Mouse (Mus musculus): Measurements from ENCODE around the gene Asb18.
A peak's percentile ranks its signal among the peaks of the same experiment; 100 is the strongest.

The Asb18 gene

DNA sequence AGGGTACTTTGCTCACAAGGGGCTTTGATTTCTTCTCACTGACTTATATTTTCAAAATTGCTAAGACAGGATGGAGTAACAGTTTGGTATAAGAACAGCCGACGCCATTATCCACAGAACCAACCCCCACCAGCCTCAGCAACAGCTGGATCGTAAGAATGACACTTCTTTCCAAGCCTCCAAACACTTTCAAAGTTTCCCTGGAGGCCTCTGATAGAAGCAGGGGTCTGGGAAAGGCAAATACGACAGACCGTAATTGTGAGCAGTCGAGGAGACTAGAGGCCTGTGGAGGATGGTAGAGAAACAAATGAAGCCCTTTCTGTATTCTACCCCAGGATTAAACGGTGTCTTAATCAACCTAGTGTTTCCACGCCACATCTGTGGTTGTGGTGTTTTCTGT is 42.6 kb downstream of the Asb18 start:
- no peak for DNase-seq (ENCODE audit: low spot score in 2 of 2)

DNA sequence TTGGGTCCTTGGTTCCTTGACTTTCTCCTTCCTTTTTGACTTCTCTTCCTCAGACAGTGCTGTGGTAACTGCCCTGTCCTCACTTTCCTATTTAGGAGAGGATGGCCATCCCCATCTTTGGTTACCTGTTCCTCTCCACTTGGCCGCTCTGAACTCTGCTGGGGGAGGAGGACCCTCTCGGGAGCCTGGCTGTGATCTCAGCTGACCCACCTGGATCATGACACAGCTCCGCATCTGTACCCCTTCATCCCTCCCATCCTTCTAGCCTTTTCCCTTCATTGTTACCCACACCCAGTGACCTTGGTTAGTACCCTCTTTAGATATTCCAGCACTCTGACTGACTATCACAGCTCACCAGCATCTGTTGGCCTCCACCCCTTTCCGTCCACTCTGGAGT is 44.8 kb downstream of the Asb18 start:
- DNase-seq (ENCODE audit: low spot score in 2 of 2): no peak

DNA sequence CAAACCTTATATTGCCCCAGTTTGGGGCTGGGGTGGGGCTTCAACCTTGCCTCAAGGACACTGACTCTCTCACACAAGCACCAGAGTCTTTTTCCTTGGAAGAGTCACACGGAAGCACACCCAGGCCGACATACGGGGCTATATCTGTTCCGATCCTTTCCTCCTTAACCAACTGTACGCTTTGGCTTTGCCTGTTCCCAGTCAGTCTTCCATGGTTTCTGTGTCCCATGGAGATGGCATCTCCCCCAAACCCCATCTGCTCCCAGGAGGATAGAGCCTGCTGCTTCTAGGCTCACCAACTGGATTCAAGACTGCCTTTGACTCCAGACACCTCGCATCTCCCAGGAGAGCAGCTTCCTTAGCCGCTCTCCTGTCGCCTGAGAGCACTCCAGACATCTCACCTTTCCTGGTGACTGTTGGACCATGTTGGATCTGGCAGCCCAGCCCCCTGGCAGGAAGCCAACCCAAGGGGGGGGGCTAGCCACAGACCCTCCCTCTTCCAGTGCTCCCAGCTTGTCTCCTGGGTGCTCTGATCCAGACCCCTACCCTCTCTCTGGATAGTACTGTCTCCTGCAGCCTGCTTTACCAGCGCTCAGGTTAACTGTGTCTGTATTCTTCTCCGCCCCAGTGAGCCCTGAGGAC is 45.3 kb downstream of the Asb18 start:
- no peak for DNase-seq (ENCODE audit: low spot score in 2 of 2)

DNA sequence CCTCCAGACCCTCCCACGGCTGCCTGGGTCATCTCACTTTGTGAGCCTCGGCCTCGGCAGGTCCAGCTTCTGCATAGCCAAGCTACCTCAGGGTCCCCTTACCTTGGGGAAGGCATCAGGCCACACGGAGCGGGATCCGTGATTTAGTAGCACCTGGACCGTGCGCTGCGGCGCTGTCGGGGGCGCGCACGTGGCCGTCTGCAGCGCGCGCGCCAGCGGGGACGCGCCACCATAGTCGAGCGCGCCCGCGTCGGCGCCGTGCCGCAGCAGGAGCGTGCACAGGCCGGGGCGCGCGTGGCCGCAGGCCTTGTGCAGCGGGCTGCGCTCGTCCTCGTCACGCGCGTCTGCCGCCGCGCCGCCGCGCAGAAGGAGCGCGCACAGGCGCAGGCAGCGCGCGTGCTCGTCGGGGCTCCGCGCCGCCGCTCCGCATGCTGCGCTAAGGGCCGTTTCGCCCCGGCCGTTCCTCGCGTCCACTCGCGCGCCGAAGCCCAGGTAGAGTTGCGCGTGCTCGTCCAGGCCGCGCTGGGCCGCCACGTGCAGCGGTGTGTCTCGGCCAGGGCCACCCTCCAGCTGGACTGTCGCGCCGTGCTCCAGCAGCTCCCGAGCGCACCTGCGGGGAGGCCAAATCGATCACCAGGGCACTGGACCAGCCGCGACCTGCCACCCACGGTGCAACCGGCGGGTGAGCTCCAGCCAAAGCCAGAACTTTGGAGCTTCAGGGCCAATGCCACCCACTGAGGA is 46.2 kb downstream of the Asb18 start:
- DNase-seq (ENCODE audit: low spot score in 2 of 2): peak; percentile 74 to 75

DNA sequence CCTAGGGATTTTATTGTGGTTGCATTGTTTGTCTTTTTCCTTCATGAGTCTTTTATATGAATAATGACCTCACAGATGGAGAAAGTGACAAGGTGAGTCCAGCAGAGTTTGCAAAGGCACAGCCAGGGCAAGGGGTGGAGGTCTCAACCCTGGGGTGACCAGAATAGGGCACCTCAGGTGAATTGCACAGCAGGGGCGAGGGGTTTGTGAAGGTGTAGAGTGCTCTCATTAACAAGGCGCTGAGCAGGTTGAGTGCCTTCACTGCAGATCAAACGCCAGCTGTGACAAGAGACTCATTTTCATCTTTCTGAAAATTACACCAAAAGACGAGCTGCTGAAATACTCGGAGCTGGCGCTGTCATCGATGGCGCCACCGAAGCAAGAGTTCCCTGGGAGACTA is 46.9 kb downstream of the Asb18 start:
- DNase-seq (ENCODE audit: low spot score in 2 of 2): peak; percentile 34 to 47

DNA sequence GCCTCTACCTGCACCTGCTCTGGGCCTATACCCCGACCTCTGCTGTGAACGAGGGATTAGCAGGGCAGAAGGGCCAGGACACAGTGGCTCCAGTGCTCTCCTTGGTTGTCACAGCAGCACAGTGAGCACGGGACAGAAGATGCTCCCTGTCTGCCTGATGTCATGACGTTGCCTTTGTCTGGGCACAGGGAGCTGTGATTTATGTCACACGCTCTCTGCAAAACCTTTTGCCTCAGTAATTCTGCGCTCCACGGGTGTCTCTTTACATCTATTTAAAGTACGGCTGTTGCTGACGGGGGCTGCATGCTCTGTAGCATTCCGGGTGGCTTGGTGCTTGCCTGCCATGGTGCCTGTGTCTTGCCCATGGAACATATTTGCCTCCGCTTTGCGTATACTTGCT is 50.0 kb downstream of the Asb18 start:
- no peak for DNase-seq (ENCODE audit: low spot score in 2 of 2)

DNA sequence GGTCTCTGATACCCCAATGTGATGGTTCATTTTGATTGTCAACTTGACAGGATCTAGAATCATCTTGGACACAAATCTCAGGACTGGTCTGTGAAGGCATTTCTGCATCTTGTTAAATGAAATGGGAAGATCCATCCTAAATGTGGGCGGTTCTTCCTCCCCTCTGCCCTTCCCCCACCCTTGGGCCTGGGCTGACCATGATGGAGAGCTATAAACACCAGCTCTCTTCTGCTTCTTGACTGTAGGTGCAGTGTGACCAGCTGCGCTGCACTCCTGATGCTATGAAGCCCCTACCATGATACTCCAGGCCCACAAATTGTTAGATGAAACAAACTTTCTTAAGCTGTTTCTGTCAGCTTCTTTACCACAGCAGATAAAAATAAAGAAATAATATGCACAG is 51.2 kb downstream of the Asb18 start:
- DNase-seq (ENCODE audit: low spot score in 2 of 2): peak in 1 of 2 experiments; percentile 17

DNA sequence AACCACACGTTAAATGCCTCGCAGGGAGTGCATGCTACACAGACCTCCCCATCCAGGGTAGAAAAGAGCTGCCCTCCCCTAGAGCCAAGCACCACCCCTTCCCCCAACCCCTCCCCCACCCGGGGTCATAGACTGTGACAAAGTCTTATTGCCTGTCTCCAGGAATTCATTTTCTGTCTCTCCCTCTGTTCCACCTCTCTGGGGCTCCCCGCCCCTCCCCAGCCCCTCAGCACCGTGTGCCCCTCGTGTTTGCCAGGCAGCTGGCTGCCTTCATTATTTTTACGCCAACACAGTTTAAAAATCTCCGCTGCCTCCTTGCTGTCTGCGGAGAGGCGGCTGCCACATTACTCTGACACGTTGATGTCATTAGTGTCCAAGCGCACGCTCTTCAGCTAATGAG is 52.4 kb downstream of the Asb18 start:
- no peak for DNase-seq (ENCODE audit: low spot score in 2 of 2)

DNA sequence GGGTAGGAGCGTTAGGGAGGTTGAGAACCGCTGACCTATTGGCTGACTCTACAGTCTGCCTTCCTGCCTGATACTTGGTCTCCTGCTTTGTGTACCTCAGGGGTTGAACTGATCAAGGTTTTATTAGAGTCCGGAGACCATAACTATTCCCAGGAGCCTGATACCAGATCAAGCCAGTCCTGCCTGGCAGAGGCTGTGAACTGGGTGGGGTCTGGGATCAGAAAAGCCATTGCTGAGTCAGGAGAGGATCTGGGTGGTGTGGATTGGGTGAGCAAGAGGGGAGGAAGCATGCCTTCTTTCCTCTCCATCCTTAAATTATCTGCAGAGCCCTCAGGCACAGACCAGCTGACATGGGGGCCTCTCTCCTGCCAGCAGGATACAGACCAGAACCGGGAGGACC is 55.1 kb downstream of the Asb18 start:
- no peak for DNase-seq (ENCODE audit: low spot score in 2 of 2)

DNA sequence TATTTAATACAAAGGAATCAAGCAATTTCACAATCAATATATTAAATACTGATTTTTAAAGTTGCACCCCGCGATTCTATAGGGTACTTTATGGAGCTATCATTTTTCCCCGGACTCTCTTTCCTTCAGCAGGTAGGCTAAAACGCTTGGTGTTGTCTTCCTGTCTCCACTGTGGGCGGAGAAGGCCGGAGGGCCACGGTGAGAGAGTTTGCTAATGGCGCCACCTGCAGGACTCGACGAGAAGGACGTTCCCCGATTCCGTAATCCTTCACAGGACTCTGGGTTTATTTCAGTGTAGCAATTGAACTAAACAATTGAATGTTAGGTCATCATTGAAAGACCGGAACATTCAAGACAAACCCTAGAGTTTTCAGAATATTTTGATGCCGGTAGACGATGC is 71.3 kb downstream of the Asb18 start:
- peak; percentile 62 to 71 for DNase-seq (ENCODE audit: low spot score in 2 of 2)

DNA sequence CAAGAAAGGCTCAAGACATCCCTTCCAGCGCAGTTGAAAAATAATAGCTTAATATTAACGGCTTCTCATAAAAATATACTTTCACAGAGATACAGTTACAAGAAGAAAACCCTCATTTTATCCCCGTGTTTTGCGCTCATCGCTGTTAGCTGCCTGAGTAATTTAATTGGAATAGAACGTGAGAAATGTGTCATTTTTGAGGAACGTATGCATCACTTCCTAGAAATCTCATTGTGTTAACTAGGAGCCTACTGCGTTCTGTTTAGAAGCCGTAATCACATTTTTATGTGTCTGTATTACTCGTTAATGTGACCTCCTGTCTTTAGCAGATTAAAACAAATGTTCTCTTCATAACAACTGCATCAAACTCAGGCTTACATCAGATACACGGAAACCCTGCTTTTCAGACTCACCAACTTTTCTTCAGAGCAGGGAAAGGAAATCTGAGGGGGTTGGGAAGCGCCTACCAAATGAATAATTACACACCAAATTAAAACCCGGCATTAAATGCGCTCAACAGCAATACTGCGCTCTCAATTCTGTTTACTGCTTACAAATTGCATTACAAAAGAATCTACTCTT is 72.0 kb downstream of the Asb18 start:
- no peak for DNase-seq (ENCODE audit: low spot score in 2 of 2)

DNA sequence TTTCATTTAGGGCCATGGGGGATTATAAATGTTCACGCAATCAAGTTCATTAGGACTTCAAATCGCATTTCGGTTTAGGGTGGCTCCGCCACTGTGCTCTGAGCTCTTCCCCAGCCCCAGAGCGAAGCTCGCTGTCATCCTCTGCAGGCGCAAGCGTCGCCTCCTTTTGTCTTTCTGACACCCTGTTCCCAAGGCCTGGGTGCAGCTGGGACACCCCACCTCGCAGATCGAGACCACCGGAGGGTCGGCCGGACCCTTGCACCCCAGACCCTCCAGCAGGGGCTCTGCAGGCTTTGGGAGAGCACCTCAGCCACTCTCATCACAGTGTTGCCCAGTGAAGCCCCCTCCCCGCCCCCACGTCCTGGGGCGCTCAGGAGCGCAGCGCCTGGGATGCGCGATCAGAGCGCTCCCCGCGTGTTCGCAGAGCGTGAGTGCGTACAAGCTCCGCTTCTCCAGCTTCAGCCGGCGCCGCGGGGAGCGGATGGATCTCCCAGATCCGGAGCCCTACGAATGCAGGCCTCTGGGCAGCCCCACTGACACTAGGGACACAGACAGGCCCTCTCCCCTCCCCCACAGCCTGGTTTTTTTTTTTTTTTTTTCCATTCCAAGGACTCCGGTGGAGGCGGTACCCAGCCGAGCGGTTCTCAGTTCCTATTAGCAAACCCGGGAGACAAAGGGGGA is 72.6 kb downstream of the Asb18 start:
- DNase-seq (ENCODE audit: low spot score in 2 of 2): no peak

DNA sequence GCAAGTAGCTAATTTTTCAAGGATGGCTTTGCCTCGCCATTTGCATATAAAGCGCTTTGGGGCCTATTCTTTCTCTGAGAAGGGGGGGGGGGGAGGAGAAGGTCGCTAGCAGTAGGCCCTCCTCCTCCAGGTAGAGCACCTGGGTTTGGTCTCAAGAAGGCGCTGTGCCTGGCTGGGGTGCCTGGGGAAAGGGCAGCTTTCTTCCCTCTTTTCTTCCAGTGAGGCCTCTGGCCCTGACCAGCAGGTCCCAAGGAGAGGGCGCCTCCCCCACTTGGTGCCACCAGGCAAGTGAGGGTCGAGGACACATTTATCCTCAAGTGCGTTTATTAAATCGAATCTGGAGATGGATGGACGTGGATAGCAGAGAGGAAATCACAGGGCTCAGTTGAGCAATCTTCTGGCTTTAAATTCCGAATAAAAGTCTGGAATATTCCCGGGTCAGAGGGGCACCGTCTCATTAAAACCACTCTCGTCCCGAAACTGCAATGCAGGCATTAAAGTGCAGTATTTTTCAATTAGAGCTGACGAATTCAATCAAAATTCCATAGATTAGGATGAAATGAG is 73.4 kb downstream of the Asb18 start:
- DNase-seq (ENCODE audit: low spot score in 2 of 2): no peak

DNA sequence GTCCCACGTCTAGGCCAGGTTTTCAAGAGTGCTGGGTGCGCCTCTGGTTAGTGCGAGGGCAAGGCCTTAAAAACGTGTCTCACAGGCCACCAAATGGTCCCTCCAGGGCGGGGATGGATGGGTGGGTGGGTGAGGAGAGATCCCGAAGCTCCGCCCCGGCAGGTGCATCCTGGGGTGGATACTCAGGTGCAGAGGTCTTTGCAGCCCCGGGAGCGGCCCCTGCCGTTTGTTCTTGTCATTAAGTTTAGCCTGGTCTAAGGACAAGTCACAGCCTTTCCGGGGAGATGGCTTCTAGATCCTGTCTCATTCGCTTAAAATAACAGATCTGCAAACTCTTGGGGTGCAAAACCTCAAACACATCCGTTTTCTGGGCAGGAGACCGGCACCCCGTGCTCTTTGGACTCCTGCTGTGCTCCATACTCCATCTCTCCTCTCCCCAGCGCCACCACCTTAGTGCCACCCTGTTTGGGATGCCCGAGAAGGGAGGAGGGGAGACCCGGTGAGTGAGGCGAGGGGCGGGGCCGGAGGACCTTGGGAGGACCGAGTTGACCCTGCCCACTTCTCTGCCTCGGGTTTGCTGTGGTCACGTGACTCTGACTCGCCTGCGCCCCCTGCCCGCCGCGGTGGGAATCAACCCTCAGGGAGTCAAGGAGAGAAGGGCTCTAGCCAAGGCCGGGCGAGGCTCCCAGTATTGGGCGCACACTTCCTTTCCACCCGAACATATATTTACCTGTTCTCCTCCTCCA is 74.3 kb downstream of the Asb18 start:
- DNase-seq (ENCODE audit: low spot score in 2 of 2): peak in 1 of 2 experiments; percentile 68

DNA sequence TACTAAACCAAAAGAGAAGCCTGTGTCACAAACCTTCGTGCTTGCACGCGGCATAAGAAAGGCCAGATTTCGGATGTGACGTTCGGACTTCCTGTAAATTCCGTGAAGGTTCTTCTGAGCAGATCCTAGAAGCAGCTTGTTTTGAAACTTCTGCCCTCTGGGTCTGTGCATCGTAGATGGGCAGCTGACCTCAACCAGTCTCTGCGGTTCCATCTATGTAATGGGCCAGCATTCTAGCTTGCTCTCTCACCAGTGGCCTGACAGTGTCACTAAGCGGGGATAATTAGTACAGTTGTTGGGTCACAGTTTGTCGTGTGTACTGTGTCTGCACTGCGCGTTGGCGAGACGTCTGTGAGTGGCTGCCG is 74.9 kb downstream of the Asb18 start:
- DNase-seq (ENCODE audit: low spot score in 2 of 2): no peak

DNA sequence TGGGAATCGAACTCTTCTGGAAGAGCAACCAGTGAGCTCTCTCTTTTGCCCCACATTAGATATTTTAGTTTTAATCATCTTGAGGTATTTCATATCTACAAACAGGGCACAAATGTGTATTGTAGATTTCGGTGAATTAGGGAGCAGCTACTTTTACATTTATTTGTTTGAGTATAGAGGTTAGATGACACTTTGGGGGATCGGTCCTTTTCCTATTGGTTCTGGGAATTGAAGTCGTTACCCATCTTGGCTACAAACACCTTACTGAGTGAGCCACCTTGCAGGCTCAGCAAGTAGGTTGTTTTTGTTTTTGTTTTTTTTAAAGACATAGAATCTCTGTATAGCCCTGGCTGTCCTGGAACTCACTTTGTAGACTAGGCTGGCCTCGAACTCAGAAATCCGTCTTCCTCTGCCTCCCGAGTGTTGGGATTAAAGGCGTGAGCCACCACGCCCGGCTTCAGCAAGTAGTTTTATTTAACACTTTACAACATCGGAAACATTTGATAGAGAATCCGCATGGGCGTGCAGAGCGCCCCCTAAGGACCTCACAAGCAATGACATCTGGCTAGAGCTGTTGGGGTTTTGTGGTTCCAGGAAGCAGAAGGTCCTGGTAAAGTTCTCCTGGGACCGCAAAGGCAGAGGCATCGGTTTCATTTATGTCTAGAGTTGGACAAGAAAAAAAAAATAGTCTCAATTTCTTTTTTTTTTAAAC is 75.4 kb downstream of the Asb18 start:
- DNase-seq (ENCODE audit: low spot score in 2 of 2): no peak

DNA sequence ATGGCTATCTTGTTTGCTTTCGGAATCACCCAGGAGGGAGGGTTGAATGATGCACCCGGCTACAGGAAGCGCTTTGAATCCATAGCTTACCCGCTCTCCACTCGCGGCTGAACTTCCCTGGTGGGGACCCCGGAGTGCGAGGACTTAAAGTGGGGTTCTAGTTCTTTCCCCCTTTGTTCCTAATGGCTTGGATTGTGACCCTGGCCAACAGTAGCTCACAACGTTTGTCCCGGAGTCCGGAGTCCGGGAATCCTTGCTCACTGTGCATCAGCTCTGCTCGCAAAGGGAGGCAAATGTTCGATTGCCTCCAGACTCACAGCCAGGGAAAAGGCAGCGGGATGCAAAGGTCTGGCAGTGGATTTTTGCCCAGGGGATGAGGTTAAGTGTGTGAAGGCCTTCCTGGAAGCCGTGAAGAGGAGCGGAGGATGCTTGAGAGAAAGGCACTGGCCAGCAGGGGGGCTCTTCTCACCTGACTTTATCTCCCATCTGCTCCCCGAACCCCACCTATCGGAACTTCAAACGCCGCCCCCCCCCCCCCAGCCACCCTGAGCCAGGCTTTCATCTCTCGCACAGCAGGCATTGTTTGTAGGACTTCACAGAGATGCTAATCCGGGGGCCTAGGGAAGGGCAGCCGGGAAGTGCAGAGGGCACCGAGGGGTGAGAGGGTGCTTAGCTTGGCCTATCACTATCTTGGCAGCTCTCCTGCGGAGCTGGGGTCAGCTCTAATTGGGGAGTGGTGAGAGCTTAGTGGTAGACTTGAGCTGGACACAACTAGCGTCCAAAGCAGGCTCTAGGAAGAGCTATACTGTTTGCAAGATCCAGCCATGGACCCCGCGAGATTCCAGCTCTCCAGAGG is 78.7 kb downstream of the Asb18 start:
- DNase-seq (ENCODE audit: low spot score in 2 of 2): no peak

DNA sequence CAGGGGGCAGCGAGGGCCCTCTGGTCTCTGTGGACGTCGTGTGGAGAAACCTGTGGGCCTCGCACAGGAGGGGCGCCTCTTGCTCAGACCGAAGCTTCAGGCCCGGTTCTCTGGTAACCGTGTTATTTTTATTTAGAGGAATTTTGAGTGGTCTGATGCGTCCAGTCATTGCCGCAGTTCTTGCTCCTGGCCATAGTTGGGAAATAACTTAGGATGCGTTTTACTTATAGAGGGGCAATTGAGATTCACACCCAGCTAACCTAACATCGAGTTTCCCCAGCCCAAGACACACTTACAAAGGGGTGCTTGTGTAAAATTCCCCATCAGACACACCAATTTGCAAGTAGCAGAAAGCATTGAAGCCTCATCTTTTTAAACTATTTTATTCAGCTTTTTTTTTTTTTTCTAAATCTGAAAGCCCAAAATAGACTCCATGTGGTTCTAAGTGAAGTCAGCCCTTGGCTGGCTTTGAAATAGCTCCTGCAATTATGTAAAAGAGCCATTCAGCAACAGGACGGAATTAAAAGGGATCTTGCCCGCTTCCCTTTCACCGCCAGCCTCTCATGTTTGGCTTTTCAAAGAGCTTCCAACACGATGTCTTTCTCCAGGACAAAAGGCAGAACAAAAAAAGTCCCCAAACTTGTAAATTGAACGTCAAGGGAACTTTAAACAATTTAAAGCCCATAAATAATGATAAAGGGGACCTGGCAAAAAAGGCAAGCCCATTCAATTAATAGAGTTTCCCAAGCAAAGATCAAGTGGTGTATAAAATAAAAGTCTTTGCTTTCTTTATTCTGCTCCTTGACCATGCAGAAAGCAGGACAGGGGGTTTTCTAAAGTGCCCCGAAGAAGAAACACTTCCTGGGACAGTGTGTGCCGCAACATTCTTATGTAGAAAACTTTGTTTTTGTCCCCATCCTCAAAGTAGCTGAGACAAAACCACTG is 79.9 kb downstream of the Asb18 start:
- no peak for DNase-seq (ENCODE audit: low spot score in 2 of 2)

DNA sequence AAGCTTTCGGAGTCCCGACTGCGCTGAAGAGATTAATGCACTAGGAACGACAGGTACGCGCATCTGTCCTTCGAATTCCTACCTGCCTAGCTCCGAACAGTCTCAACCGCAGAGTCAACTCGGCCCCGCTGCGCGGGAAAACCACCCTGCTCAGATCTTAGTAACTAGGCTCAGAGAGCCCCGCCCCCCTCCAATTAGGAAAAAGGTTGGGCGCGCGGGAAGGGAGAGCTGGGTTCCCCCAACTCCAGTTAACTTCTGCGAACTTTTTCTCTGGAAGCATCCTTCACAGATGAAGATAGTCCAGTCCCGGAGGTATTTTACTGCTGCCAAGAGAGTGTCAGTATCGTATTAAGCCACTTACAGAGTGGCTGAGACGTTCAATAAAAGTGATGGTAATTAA is 80.7 kb downstream of the Asb18 start:
- no peak for DNase-seq (ENCODE audit: low spot score in 2 of 2)
